Mouse (Mus musculus): ENCODE results near the gene Kcnc2.

The Kcnc2 gene

DNA sequence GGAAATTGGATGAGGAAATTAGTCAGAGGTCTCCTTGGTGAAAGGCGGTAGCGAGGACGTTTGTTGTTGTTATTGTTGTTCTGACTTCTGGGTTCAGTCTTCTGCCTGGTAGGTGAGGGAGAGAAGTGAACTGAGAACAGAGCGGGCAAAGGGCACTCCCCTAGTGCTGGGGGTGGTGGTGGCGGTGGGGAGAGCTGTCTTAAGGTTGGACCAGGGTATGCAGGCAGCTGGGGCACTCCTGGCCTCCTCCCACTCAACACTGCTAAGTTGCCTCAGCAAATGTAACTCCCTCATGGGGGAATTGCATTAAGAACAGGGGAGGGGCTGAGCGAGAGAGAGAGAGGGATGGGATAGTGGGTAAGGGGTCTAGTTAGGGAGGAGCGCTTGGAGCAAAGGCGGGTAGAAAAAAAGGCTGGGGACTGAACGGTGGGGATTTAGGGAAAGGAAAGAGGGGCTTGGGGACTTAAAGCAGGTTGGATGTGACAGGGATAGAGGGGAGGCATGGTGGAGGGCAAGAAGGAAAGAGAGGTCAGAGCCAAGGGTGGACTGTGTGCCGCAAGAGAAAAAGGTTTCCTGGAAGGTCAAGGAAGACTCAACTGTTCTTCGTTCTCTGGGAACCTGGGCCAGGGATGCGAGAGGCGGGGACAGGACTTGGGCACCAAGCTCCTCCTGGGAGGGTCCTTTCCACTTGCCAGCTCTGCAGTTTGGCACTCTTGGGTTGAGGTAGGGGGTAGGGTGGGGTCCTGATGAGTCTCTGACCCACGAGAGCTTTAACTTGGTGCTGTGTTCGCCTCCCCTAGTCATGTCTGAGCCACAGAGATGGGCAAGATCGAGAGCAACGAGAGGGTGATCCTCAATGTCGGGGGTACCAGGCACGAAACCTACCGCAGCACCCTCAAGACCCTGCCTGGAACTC lies at the start of gene Kcnc2:
Gene Kcnc2, plus strand, starts transcription at position 235 of the 916 bp plus-strand sequence.
- WGBS, result 3% methylated on average over 20 of the region's 20 CpGs

DNA sequence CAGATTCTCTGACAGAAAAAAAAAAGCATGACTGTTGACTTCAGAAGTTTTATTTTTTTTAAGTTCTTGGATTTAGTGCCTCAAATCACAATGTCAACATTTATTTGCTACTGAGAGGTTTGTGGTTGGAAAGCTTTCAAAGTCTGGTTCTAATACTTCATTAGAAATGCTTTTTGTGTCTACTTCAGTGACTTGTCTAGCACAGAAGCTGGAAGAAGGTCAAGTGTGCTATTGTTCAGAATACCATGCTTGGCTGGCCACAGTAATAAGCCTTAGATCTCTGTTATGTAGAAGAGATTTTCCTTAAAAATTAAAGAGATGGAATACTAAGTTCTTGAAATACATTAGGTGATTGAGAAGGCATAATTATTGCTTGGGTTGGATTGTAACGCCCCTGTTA lies 43.8 kb upstream of the Kcnc2 start:
- 65% methylated on average over 1 of the region's 1 CpGs for WGBS

- 67% methylated on average over 6 of the region's 6 CpGs for WGBS
Measured at GRCm38 (mm10) chr10:112229091-112229843, 41.7 kb upstream of the Kcnc2 start.

DNA sequence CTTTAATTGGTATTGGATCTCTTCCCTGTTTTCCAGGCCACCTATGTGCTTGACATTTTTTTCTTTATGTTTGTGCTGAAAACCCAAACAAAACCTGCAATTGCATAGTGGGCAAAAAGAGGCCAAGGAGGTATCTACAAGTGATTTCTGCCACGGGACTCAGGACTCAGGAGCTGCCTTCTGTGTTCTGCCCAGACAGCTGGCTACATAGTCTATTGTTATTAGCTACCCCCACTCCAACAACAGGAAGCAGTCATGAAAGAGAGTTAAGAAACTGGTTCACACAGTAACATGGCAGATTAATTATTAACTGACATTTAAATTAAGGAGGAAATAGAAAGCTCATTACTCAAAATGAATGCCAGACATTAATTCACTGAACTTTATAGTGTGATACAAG lies 38.2 kb upstream of the Kcnc2 start:
- 58% methylated on average over 1 of the region's 1 CpGs for WGBS

GRCm38 (mm10) chr10:112235396-112235940 lies 35.5 kb upstream of the Kcnc2 start:
- 66% methylated on average over 5 of the region's 5 CpGs for WGBS

GRCm38 (mm10) chr10:112248273-112248672 lies 22.6 kb upstream of the Kcnc2 start:
- WGBS, result 77% methylated on average over 2 of the region's 2 CpGs

- 43% methylated on average over 3 of the region's 3 CpGs for WGBS
Measured at GRCm38 (mm10) chr10:112263467-112263866, 7.5 kb upstream of the Kcnc2 start.

DNA sequence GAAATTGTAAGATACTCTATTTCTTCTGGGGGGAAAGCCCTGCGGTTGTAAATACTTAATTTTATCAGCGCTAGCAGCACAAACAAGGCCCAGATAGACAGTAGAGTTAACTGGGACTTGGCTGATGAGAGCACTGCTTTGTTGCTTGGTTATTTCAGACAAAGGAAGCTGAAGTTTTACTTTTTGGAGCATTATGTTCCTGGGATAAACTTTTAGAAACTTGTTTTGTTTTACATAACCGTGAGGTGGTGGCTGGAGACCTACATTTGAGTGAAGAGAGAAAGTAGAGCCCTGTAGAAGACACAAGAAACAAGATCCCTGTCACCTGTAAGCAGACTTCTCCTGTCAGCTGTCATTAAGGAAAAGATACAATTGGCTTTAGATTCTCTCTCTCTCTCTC lies 1.4 kb upstream of the Kcnc2 start:
- 78% methylated on average over 3 of the region's 3 CpGs for WGBS

GRCm38 (mm10) chr10:112269939-112270781 lies 761 bp upstream of the Kcnc2 start:
- WGBS, result 2% methylated on average over 43 of the region's 43 CpGs

GRCm38 (mm10) chr10:112271803-112272165 lies 863 bp downstream of the Kcnc2 start:
- WGBS, result 2% methylated on average over 36 of the region's 36 CpGs

- 20% methylated on average over 14 of the region's 14 CpGs for WGBS
Measured at GRCm38 (mm10) chr10:112272171-112272570, 1.2 kb downstream of the Kcnc2 start.

GRCm38 (mm10) chr10:112277996-112278395 lies 7.1 kb downstream of the Kcnc2 start:
- WGBS, result 77% methylated on average over 3 of the region's 3 CpGs

- WGBS, result 43% methylated on average over 11 of the region's 11 CpGs
Measured at GRCm38 (mm10) chr10:112315136-112315535, 44.2 kb downstream of the Kcnc2 start.

GRCm38 (mm10) chr10:112317783-112318182 lies 46.9 kb downstream of the Kcnc2 start:
- 64% methylated on average over 1 of the region's 1 CpGs for WGBS

DNA sequence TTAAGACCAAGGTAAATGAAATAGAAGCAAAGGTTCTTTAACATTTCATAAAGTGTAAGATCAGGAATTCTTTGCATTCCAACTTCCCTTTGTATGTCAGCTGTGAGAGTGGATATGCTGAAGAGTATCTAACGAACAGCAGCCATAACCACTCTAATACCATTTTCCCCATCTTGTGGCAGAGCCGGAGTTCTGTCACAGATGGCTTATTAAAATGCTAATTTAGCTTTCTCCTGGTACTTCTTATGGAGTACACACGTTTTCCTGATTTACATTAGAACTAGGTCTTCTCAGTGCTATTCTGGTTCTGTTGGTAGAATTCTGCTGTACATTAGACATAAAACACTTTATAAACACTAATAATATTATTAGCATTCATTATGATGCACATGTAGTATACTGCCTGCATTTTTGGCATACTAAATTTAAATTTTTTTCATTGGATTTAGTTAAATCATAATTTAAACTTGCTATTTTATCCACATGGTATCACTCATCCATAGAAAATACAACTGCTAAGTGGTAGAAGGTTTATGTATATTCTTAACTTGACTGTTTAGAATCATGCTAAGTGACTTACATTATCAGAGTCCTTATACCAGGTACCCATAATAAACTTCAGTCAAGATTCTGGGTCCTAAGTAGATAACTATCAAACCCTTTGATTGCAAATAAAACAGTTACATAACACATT lies 86.9 kb downstream of the Kcnc2 start:
- 36% methylated on average over 3 of the region's 3 CpGs for whole genome bisulfite sequencing

GRCm38 (mm10) chr10:112358363-112358704 lies 87.4 kb downstream of the Kcnc2 start:
- 45% methylated on average over 8 of the region's 8 CpGs for WGBS

GRCm38 (mm10) chr10:112360704-112361103 lies 89.8 kb downstream of the Kcnc2 start:
- WGBS, result 64% methylated on average over 5 of the region's 5 CpGs

DNA sequence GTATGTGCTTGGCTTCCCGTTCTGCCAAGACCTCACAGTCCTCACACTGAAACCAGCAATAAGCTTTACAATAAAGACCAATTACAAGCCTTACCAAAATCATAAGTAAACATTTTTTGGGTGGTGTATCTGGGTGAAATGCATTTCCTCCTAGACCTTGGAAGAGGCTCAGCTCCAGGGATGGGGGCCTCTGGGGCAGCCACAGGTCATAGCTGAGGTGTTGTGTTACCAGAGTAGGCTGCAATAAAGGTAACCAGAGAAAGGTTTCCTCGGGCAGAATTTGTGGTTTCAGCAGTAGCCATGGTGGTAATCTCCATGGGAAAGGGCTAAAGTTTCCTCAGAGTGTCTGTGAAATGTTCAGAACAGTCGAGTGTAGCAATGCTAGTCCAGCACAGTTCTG lies 97.4 kb downstream of the Kcnc2 start:
- 80% methylated on average over 3 of the region's 3 CpGs for WGBS

- WGBS, result 84% methylated on average over 5 of the region's 5 CpGs
Measured at GRCm38 (mm10) chr10:112377163-112377562, 106.2 kb downstream of the Kcnc2 start.

DNA sequence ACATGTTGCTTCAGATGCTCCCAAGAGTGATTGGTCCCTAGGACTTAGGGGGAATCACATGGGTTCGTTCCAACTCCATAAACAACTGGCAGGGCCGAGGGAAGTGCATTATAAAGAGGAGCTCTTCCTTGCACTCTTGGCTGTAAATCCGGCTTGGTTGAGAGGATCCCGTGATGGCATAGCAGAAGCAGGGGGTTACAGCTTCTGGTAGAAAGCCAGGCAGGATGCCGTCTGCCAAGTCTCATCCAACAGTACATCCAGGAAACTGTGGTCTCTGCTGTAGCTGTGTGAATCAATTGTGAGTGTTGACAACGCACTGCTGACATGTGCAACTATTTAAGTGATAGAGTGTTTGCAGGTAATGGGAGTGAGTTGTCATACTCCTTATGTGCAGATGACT lies 107.5 kb downstream of the Kcnc2 start:
- 58% methylated on average over 6 of the region's 6 CpGs for WGBS

DNA sequence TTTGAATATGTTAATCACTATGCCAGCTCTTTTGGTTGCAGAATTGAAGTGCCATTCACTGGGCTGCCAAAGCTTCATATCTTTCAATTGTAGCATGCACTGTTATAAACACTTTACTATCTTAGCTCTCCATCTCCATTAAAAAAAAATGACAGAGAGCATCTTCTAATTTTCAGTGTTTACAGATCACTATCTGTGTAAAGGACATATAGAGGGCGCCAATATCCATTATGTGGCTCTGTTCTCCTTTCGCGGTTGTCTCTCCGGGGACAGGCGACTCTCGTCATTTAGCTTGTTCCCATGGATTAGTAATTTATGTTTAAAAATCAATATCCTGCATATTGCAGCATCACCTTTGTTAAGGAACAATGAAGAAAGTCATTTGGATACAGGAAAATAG lies 109.7 kb downstream of the Kcnc2 start:
- 93% methylated on average over 6 of the region's 6 CpGs for WGBS
